Mouse (Mus musculus) brain, embryonic 18.5 days (tissue): ENCODE measurements around the gene Furin.

Experiments
- DNase-seq: peaks from one replicate; pipeline ENCODE4 v3.0.0-alpha.2; 2012; ENCODE audit warnings: low read depth, low spot score

Gene Furin

DNA sequence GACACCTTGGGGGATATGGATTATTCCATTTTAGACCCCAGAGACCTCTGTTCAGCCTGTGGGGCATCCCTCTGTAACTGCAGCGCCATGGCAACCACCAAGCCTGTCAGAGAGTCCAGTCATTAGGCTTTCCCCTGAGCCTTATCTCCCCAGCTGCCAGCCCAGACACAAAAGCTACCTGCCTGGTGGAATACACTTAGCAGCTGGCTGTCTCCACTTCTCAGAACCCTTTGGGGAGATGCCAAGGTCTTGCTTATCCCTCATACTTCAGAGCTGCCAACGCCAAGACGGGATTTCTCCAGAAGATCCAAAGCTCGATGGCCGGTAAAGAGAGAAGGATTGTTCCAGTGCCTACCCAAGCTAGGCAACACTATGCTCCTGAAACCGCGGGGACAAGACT is 63.4 kb downstream of the Furin start:
- DNase-seq: no peak

DNA sequence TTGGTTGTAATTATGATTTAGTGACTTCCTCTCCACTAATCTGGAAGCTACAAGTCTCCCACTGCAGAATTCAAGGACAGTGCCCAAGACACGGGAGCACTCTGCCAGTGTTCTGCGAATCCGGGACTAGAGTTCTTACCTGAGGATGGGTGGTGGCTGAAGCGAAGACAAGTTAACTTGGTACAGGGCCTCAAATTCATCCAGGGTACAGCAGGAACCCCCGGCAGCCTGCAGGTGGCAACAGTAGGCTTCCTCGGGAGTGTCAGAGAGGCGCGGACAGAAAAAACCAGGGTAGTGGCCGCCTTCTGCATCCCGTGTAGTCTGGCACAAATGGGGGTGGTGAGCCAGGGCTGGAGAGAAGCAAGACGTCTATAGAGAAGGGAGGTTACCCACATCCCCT is 64.4 kb downstream of the Furin start, which contains the start of gene Unc45a:
Gene Unc45a (minus strand): TSS at position 213 of the 400 bp plus-strand sequence.
- DNase-seq: no peak

DNA sequence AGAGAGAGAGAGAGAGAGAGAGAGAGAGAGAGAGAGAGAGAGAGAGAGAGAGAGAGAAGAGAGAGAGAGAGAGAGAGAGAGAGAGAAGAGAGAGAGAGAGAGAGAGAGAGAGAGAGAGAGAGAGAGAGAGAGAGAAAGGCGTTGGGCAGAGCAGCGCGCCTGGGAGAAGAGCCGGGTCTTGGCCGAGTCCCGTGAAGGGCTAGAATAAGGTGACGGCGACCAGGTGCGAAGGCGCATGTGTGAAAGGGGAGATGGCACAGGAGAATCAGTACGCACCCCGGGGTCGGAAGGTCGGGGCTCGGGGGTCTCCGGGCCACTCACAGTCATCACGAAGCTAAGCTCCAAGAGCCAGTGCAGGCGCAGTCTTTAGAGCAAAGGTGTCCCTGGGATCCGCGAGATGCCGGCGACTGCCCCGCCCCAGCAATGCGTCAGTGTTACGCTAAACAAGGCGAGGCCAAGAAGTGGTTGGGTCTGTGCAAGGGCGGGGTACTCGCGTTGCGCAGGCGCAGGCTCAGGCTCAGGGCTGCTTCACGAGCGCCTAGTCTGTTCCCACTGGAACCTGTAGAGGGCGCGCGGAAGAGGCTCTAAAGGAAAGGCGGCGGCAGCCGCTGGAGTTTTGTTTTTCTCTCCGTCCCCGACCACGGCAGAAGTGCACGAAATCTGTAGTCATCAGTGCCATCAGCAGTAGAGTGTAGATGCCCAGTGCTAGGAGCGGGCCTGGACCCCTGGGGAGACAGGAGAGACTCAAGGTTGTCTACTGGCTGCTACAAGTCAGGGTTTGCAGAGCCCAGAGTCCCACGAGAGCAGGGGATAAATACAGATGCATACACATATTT is 65.2 kb downstream of the Furin start:
- DNase-seq: peak; percentile 93

DNA sequence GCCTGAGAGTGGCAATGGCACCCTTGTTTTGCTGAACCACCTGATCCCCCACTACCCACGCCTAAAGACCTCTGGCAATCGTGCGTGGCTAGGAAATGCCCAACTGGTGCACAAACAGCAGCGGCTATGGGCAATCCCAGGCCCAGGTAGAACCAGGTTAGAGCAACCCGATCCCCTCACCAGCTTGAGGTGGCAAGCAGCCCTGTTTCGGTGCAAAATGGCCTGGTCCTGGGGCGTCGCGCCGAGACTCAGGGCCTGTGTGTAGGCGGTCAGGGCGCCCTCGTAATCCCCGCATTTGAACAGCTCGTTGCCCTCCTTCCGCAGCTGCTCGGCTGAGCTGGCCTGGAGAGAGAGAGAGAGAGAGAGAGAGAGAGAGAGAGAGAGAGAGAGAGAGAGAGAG is 65.9 kb downstream of the Furin start:
- DNase-seq: no peak
